Mouse (Mus musculus) stomach, postnatal 0 days (tissue): Measurements from ENCODE around the gene Tango6.

ENCODE experiments used
- CTCF ChIP-seq: IDR thresholded peaks from 2 replicates; pipeline ENCODE4 v1.5.1; 2016; ENCODE audit warnings: antibody characterized with exemption, low read depth, mild to moderate bottlenecking, moderate library complexity
- EP300 ChIP-seq: optimal IDR thresholded peaks from 2 replicates; pipeline ENCODE3; 2016; ENCODE audit warnings: antibody characterized with exemption

GRCm38 (mm10) chr8:106647387-106647786 is 35.5 kb upstream of the Tango6 start:
- peak; percentile 94 for TF ChIP-seq CTCF
- TF ChIP-seq EP300 = no peak
